Mouse (Mus musculus) kidney, postnatal 0 days (tissue): ENCODE results near the gene A930033H14Rik. TPM values are rescaled to one million over a fixed set of nuclear protein-coding genes. Genes with fewer than 3 reads are reported as not detected.

Source experiments
- ATAC-seq: fragments of 200-750 bp; cut with Nextera tagmentation; replicated peaks from 2 replicates; pipeline ENCODE4 v1.8.0; 2017; ENCODE audit warnings: low read depth, moderate number of reproducible peaks, moderate TSS enrichment, moderate library complexity; ENCODE audit not compliant: low FRiP score
- DNase-seq: peaks from one replicate; pipeline ENCODE4 v3.0.0-alpha.2; 2016; ENCODE audit warnings: low spot score
- H3K27ac ChIP-seq: fragments of 300-500 bp; sonication (generic); 2 replicates; pipeline ENCODE4 v1.5.1; 2014; ENCODE audit warnings: mild to moderate bottlenecking
- H3K27me3 ChIP-seq: fragments of 300-500 bp; sonication (generic); 2 replicates; pipeline ENCODE4 v1.6.1; 2014; ENCODE audit warnings: low read length, mixed read lengths; ENCODE audit not compliant: insufficient read depth
- H3K36me3 ChIP-seq: fragments of 300-500 bp; sonication (generic); 2 replicates; pipeline ENCODE4 v1.6.1; 2014; ENCODE audit warnings: low read length, mixed read lengths; ENCODE audit not compliant: insufficient read depth
- H3K4me1 ChIP-seq: fragments of 300-500 bp; sonication (generic); replicated peaks from 2 replicates; pipeline ENCODE4 v1.6.1; 2014; ENCODE audit warnings: antibody characterized with exemption, low read length, mixed read lengths; ENCODE audit not compliant: insufficient read depth
- H3K4me2 ChIP-seq: fragments of 300-500 bp; sonication (generic); 2 replicates; pipeline ENCODE4 v1.6.1; 2014; ENCODE audit warnings: mild to moderate bottlenecking, low read length, moderate library complexity, mixed read lengths
- H3K4me3 ChIP-seq: fragments of 300-500 bp; sonication (generic); replicated peaks from 2 replicates; pipeline ENCODE4 v1.5.1; 2014; ENCODE audit warnings: low read depth, low read length
- H3K9ac ChIP-seq: fragments of 300-500 bp; sonication (generic); 2 replicates; pipeline ENCODE4 v1.6.1; 2014; ENCODE audit warnings: low read depth, low read length
- H3K9me3 ChIP-seq: fragments of 300-500 bp; sonication (generic); replicated peaks from 2 replicates; pipeline ENCODE4 v1.6.1; 2016; ENCODE audit warnings: low read length, inconsistent platforms, mixed read lengths
- CTCF ChIP-seq: IDR thresholded peaks from 2 replicates; pipeline ENCODE4 v1.5.1; 2016; ENCODE audit warnings: antibody characterized with exemption, low read depth, mild to moderate bottlenecking, moderate library complexity
- WGBS: fragments of 180-500 bp; shearing (Covaris S2); extraction: QIAGEN DNeasy Blood & Tissue Kit; methylation state at CpG from one replicate; pipeline ENCODE4 v1.1.7; 2014; 5-methylcytosine and 5-hydroxymethylcytosine counted together
- polyA plus RNA-seq: library from polyadenylated mRNA; unstranded; fragments of >200 nt; fragmentation: Nextera tagmentation; extraction: Ambion mirVana; gene quantifications from 2 replicates; pipeline ENCODE4 v1.2.1, GENCODE M21; 2015

A930033H14Rik gene
- polyA plus RNA-seq, 1 experiment from 2014 or later = 2.3 TPM

- Histone ChIP-seq H3K27me3 (no peaks in the 10 kb centered on the region), H3K4me2 (no peak overlapping the region), H3K9ac (no peak overlapping the region), H3K4me1 (peaks cover 12% of the 10 kb centered on the region), H3K9me3 (no peaks in the 10 kb centered on the region), H3K4me3 (no peak overlapping the region), H3K36me3 (0 out of 2 replicates have a peak, but pooled peaks cover 3% of the 10 kb centered on the region), H3K27ac (no peak overlapping the region)
- ATAC-seq = no peak
- 82% methylated on average over 29 of the region's 29 CpGs for WGBS
- no peak for TF ChIP-seq CTCF
- DNase-seq = no peak
Measured at GRCm38 (mm10) chr10:69248261-69249160, 35.6 kb upstream of the A930033H14Rik start.

GRCm38 (mm10) chr10:69247311-69248033 is 34.6 kb upstream of the A930033H14Rik start:
- DNase-seq (no peak), ATAC-seq (no peak)
- Histone ChIP-seq H3K36me3 (0 out of 2 replicates have a peak, but pooled peaks cover 3% of the 10 kb centered on the region), H3K4me3 (no peak overlapping the region), H3K9ac (no peak overlapping the region), H3K9me3 (no peaks in the 10 kb centered on the region), H3K27me3 (no peaks in the 10 kb centered on the region), H3K4me1 (peaks cover 4% of the 10 kb centered on the region), H3K4me2 (no peak overlapping the region), H3K27ac (no peak overlapping the region)
- no peak for TF ChIP-seq CTCF
- WGBS = 97% methylated on average over 7 of the region's 7 CpGs

GRCm38 (mm10) chr10:69246762-69247161 is 33.9 kb upstream of the A930033H14Rik start:
- Histone ChIP-seq H3K4me3 (no peak overlapping the region), H3K9ac (no peak overlapping the region), H3K4me2 (no peak overlapping the region), H3K27ac (no peak overlapping the region), H3K27me3 (no peaks in the 10 kb centered on the region), H3K36me3 (0 out of 2 replicates have a peak, but pooled peaks cover 3% of the 10 kb centered on the region), H3K4me1 (no peaks in the 10 kb centered on the region), H3K9me3 (no peaks in the 10 kb centered on the region)
- ATAC-seq (no peak), DNase-seq (no peak)
- TF ChIP-seq CTCF = no peak
- 81% methylated on average over 3 of the region's 3 CpGs for WGBS

- Histone ChIP-seq H3K9ac (no peak overlapping the region), H3K27ac (no peak overlapping the region), H3K9me3 (no peaks in the 10 kb centered on the region), H3K4me3 (no peak overlapping the region), H3K36me3 (0 out of 2 replicates have a peak, but pooled peaks cover 3% of the 10 kb centered on the region), H3K27me3 (no peaks in the 10 kb centered on the region), H3K4me2 (no peak overlapping the region), H3K4me1 (no peaks in the 10 kb centered on the region)
- no peak for TF ChIP-seq CTCF
- DNase-seq (no peak), ATAC-seq (no peak)
- 73% methylated on average over 10 of the region's 10 CpGs for WGBS
Measured at GRCm38 (mm10) chr10:69245906-69246668, 33.2 kb upstream of the A930033H14Rik start.

- H3K4me1 ChIP-seq = no peaks in the 10 kb centered on the region
- WGBS = 76% methylated on average over 4 of the region's 4 CpGs
- no peak for DNase-seq
- 0 out of 2 replicates have a peak, but pooled peaks cover under 1% of the 10 kb centered on the region for H3K36me3 ChIP-seq
- no peak overlapping the region for H3K4me3 ChIP-seq
- H3K27me3 ChIP-seq = no peaks in the 10 kb centered on the region
- H3K27ac ChIP-seq = no peak overlapping the region
- H3K4me2 ChIP-seq = no peak overlapping the region
- no peak for ATAC-seq
- H3K9ac ChIP-seq = no peak overlapping the region
- no peaks in the 10 kb centered on the region for H3K9me3 ChIP-seq
- no peak for TF ChIP-seq CTCF
Measured at GRCm38 (mm10) chr10:69245151-69245550, 32.3 kb upstream of the A930033H14Rik start.

- Histone ChIP-seq H3K27me3 (no peaks in the 10 kb centered on the region), H3K4me2 (no peak overlapping the region)
- WGBS = 92% methylated on average over 2 of the region's 2 CpGs
Measured at GRCm38 (mm10) chr10:69240530-69240929, 27.6 kb upstream of the A930033H14Rik start.

More at GRCm38 (mm10) chr10:69240530-69240929, 27.6 kb upstream of the A930033H14Rik start:
- Histone ChIP-seq H3K36me3 (no peaks in the 10 kb centered on the region), H3K27ac (no peak overlapping the region), H3K4me1 (no peaks in the 10 kb centered on the region), H3K4me3 (no peak overlapping the region), H3K9me3 (no peaks in the 10 kb centered on the region), H3K9ac (no peak overlapping the region)
- DNase-seq (no peak), ATAC-seq (no peak)
- TF ChIP-seq CTCF = no peak
